Mouse (Mus musculus) v-Abl transformed pro-B cells (cell line): ENCODE measurements around the gene C8b.

Experiments used
- in situ Hi-C, 2 experiments: fragments of 400-800 bp; cut with MboI; formaldehyde crosslinking; loops; one replicate each; pipeline ENCODE4 v1.15.1; 2025; ENCODE audit not compliant: unreplicated experiment in 2 of 2

Gene C8b

GRCm38 (mm10) chr4:104766065-104766464 lies at the start of gene C8b:
Gene C8b, plus strand, starts transcription at chr4:104766317.
- in situ Hi-C loops = no loop called here

DNA sequence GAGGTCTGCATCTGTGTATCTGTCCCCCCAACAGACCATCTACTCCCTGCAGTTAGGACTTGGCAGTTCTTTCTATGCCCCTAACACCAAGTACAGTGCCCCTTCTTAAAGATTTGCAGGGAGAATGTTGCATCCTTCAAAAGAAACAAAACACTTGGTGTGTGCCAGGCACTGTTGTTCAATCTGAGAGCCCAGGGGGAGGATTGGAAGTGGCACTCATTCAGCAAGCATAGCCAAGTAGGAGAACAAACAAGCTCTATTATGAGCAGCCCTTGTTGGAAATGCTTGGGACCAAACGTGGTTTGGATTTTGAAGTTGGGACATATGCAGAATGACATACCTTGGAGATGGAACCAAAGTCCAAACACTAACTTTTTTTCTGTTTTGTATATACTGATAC lies 49.6 kb upstream of the C8b start:
- in situ Hi-C loops = no loop called here

DNA sequence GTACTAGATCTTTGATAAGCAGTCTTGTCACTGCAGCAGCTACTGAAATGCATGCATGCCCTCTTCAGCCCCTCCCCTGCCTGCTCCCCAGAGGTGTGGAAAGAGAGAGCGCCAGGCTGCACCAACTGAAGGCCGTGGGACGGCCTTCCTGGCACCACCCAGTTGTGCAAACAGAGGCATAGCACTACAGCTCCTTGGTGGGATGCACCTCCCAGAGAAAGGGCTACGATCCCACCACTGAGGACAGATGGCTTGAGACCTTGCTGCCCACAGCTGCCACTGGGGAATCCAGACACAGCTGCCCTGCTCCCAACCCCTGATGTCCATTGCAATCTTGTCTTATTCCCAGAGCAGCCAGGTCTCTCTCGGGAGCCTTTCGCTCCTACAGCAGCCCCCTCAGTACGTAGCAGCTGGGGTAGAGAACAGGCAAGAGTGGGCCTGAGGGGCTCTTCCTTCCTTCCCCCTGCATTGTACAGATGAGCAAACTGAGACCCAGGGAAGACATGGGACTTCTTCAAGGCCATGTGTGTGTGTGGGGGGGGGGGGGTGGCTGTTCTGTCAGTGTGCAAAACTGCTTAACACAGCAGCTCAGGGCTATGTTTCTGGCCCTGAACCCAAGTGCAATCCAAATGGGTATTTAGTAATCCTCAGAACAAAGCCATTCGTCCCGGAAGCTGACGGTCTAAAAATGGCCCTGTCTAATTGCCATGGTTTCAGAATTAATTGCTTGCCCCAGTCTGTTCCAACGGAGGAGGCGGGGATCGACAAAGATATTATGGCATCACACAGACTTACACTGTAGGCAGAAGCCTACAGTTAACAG lies 46.9 kb upstream of the C8b start:
- in situ Hi-C loops = no loop called here

- in situ Hi-C loops = no loop called here
Measured at GRCm38 (mm10) chr4:104723527-104724045, 42.5 kb upstream of the C8b start.

DNA sequence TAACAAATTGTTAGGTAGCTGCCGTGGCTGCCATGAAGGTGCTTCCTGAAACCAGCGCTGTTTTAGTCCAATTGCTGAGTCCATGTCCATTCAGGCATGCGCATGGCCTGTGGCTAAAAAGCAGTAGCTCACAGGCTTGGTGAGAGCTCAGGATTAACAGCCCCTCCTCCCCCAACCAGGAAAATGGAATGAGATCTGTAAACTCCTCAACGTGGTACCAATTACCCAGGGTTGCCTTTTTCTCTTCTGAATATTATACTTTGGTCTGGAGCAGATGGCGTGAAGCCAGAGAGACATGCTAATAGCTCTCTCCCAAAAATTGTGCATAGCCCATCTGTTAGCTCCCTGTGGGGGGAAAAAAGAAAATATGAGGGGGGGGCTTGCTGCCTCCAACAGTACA lies 41.9 kb upstream of the C8b start:
- in situ Hi-C loops = no loop called here

- in situ Hi-C loops = no loop called here
Measured at GRCm38 (mm10) chr4:104725673-104726072, 40.4 kb upstream of the C8b start.

DNA sequence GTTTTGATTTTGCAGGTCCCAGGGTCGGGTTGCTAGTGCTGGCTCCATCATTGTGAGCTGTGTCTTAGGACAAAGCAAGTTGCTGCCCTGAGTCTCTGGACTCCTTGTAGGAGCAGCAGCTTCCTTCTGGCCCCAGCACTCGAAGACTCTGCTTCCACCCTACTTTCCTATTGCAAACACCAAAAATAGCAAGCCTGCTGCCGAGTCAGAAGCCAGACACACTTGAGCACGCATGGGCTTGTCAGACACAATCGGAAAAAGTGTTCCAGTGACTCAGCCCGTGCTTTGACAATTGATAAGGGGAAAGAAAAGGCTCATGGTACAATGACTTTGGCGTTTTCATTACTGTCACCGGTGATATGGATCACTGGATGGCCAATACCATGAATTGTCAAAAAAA lies 36.9 kb upstream of the C8b start:
- in situ Hi-C loops = no loop called here

GRCm38 (mm10) chr4:104746500-104746899 lies 19.6 kb upstream of the C8b start:
- in situ Hi-C loops = no loop called here

- in situ Hi-C loops = no loop called here
Measured at GRCm38 (mm10) chr4:104754090-104754489, 12.0 kb upstream of the C8b start.

GRCm38 (mm10) chr4:104760878-104761624 lies 5.1 kb upstream of the C8b start:
- in situ Hi-C loops = no loop called here

DNA sequence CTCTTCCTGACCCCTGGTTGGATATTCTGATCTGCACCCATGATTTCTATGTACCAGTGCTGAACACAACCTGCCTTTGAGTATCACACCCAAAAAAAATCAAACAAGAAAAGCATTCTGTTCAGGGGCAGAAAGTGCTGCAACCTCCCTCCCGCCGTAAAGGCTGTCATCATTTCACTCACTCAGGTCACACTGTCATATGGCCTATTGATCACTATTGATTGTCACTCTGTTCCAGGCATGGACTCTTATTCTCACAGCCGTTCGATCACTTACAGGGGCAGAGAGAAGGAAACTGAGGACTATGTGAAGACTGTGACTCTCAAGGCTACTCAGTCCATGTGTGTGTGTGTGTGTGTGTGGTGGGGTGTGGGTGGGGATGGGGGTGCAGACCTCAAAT lies 2.1 kb downstream of the C8b start:
- in situ Hi-C loops = no loop called here

- in situ Hi-C loops = no loop called here
Measured at GRCm38 (mm10) chr4:104769602-104770001, 3.5 kb downstream of the C8b start.

DNA sequence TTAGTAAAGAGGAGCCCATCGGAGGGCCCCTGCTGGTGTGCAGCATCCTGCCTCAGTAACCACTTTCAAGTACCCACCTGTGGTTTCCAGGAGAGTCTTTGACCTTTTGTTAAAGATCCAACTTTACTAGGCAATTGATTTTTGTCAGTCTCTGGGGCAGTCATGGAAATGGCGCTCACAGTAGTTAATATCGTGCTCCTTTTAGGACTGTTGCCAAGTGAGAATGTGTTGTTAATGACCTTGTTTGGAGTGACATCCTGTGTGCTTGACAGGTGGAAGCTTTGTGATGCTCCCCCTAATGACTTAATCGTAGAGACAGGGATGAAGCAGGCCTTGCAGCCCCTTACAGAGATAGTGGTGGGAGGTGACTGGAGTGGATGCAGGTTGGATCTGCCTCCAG lies 4.2 kb downstream of the C8b start:
- in situ Hi-C loops = no loop called here

DNA sequence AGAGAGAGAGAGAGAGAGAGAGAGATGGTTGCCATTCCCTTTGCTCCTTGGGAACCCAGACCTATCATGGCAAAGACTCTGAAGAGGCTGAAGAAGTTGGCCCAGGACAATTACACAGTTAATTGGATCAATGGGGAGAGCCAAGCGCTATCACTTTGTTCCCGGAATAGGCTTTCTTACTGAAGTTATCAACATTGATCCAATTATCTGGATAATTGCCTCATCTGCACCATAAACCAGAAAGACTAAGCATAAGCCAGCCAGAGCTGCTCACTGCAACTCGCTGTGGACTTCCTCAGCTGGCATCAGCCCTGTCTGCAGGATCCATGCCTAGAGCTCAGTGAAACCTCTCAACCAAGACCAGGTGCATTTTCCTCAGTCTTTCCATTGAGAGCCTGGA lies 9.5 kb downstream of the C8b start:
- in situ Hi-C loops = no loop called here

DNA sequence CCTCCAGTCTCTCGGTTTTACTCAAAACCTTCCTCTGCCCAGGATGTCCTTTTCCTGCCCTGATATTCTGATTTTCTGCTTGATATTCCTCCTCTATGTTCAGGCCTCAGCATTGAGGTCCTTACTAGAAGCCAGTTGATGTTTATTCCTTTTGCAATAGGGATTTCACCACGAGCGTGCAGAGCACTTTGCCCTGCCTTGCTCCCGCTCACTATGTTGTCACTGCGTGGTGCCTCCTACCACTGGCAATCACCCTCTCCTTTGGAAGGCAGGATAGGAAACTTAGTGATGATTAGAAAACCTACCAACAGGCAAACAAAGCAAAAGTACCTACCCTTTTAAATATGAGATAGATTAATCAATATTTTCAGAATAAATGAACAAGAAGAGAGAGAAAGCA lies 13.3 kb downstream of the C8b start:
- in situ Hi-C loops = no loop called here

DNA sequence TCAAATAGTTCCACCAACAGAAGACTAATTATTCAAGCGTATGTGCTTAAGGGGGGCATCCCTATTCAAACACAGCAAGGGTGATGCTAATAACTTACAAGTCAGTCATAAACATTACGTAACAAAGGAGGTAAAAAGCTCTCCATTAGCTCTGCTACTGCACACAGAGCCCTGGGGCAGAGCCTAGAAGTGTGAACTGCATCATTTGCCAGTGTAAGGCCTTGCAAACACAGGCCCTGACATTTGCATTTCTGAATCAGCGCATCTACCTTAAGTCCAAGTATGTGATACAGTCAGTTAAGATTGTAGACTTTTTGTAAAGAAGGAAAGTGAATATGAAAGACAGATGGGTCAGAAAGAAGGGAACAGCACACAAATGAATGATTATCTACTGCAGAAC lies 15.3 kb downstream of the C8b start:
- in situ Hi-C loops = no loop called here

DNA sequence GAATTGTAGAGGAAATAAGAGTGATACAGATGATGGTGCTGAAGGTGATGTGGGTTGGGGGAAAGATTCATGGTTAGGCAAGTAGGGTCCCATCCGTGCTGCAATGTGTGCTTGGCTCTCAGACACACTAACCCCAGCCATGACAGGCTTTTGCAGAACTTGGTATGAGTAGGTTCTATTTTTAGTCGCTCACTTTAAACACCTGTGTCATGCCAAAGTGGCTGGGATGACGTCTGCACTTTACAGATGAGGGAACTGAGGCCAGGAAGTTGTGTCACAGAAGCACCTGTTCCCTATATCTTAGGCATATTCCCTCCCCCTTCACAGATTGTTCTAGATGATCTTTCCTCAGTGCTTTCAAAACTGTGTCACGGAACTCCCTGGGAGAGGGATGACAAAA lies 16.2 kb downstream of the C8b start:
- in situ Hi-C loops = no loop called here

DNA sequence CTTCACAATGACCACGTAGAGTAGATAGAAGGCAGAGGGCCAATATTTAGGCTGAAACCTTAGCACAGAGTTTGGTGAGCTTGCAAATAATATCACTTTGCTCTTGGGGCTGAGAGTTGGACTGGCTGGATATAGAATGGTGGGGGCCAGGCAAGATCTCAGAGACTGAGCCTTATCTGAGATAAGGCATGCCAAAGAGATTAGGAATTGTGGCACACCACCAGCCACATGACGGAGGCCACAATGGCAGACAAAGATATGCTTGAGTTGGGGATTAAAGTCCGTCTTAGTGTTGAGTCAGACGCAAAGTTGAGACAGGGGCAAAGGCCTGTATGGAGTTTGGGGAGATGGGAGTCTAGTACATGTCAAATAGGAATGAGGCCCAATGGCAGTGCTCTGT lies 26.0 kb downstream of the C8b start:
- in situ Hi-C loops = no loop called here

DNA sequence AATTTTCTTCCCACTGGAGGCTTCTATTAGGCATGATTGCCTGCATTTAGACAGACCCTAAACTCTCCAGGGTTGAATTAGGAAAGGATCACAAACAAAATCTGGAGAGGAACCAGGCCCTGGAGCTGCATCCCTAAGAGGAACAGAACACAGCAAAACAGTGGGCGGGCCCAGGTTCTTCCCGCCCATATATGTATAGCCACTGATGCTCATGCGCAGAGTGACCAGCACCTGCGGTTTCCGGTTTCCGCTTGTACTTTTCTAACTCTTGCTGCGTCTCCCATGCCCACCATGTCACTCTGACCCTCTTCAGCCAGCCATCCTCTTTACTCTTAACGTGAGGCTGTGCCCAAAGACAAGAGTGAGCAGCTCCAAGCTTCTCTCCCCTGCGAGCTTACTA lies 32.8 kb downstream of the C8b start:
- in situ Hi-C loops = no loop called here

GRCm38 (mm10) chr4:104801625-104802024 lies 35.5 kb downstream of the C8b start:
- in situ Hi-C loops = no loop called here

GRCm38 (mm10) chr4:104804100-104804499 lies 38.0 kb downstream of the C8b start:
- in situ Hi-C loops = no loop called here
